Mouse (Mus musculus) Muller cell, postnatal 12 days (primary cell): ENCODE results near the gene Tfcp2.
A peak's percentile ranks its signal among the peaks of the same experiment; 100 is the strongest.

Experiments
- DNase-seq: peaks from one replicate; pipeline ENCODE4 v3.0.0-alpha.2; 2015; ENCODE audit errors: inconsistent ontology term

Tfcp2 gene

DNA sequence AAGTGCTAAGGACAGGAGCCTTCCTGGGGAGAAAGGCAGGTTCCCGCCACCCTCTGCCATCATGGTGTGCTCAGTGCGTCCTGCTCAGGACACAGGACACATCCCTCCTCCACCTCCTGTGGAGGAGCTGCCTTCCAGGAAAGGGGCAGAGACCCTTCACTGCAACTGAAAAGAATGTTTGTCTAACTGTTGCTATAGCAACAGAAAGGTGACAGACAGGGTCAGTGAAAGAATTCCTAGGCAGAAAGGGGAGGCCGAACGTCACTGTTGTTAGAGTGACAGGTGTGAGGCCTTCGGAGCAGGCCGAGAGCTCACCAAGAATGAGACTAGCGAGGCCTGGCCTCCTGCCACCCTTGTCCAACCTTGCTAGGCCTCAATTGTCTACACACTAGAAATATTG lies 65.4 kb downstream of the Tfcp2 start:
- no peak for DNase-seq

DNA sequence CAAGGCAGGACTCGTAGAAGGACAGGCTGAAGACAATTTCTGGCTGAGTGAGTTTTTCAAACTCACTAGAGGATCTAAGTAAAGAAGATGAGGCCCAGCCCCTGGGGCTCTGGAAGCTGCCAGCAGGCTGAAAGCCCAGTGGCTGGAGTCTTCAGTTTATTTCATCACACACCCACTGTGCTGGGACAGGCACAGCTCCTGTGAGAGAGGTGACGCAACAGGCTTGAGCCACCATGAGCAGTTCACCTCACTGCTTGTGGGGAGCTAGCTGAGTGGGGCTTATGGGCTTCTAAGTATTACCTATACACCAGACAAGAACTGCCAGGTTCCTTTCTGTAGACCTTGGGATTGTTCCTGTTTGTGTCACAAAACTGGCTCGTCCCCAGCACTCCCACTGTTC lies 66.2 kb downstream of the Tfcp2 start:
- no peak for DNase-seq

DNA sequence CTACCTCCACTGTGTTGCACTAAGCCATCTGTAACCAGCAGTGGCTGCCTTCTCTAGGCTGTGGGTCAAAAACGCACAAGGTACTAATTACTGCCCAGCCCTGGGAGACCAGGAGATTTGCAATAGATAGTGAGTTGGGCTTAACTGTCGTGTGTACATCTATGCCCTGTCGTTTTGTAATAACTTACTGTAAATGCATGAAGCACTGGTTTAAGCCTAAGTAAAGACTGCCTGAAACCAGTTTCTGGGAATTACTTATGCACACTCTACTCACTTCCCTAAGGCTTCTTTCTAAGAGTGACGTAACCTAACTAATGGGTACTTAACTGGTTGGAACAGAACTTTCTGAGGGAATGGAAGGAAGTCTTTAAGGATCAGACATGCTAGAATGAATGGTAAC lies 72.9 kb downstream of the Tfcp2 start:
- no peak for DNase-seq

DNA sequence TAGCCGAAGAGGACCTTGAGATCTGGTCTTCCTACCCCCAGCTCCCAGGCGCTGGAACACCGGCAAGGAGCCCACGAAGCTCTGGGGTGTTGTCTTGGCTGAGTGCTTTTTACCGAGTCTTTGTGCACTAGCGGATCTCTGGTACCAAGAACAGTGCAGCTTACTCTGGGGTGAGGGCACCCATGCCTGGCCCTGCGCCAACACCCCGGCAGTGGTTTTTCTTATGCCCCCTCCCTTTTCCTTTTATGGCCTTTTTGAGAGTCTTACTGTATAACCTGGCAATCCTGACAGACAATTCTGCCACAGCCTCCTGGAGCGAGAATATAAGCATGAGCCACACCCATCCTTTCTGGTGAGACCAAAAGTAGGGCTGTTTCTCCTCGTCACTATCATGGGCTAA lies 73.5 kb downstream of the Tfcp2 start:
- DNase-seq = no peak

DNA sequence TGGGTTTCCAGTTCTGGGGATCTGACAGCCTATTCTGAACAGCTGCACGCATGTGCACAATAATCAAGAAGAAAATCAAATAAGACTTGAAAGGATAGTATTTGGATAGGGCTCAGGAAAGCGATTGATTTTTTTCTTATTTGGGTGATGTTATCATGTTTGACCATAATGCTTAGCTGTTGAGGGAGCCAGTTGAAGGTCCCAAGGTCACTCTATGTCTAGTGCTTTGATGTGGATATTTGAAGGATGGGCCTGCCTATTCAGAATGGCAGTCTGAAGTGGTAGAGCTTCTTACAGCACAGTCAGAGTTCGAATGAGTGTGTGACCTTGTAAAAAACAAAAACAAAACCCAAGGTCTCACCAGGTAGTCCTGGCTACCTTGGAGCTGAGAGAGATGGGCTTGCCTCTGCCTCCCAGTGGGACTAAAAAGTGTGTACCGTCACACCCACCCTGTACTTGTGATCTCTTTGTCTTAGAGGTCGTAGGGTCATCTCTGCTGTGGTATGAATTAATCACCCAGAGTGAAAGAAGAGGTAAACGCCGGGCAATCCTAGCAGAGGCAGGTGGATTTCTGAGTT lies 77.8 kb downstream of the Tfcp2 start:
- no peak for DNase-seq

DNA sequence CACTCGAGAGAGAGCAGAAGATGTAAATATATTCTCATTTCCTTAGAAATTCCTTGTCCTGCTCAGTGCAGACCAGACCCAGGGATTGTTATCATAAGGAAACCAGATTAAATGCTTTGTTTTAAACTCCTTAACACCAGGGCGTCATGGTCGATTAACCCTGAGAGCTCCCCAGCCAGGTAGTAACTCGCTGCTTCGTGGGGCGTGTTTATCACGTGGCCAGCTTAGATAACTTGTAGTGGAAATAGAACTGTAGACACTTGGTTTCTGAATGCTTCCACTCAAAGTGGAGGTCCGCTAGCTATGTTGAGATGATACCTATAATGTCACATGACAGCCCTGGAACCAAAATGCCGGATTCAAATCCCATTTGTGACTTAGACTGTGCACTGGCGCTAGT lies 81.8 kb downstream of the Tfcp2 start:
- no peak for DNase-seq

DNA sequence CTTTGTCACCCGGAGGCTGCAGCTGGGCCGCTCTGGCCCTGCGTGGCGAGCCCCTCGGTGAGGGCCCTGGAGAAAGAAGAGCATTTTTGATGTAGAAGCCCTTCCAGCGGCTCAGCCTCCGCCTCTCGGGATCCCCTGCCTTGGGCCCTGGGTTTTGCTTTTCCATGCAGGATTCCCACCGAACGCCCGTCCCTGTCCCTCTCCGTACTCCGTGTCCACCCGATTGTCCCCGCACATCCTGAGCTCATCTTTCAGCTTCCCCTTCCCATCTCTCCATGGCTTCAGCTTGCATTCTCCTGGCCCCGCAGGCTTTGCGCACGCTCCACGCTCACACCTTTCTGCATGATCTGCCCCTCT lies 82.6 kb downstream of the Tfcp2 start:
- no peak for DNase-seq

DNA sequence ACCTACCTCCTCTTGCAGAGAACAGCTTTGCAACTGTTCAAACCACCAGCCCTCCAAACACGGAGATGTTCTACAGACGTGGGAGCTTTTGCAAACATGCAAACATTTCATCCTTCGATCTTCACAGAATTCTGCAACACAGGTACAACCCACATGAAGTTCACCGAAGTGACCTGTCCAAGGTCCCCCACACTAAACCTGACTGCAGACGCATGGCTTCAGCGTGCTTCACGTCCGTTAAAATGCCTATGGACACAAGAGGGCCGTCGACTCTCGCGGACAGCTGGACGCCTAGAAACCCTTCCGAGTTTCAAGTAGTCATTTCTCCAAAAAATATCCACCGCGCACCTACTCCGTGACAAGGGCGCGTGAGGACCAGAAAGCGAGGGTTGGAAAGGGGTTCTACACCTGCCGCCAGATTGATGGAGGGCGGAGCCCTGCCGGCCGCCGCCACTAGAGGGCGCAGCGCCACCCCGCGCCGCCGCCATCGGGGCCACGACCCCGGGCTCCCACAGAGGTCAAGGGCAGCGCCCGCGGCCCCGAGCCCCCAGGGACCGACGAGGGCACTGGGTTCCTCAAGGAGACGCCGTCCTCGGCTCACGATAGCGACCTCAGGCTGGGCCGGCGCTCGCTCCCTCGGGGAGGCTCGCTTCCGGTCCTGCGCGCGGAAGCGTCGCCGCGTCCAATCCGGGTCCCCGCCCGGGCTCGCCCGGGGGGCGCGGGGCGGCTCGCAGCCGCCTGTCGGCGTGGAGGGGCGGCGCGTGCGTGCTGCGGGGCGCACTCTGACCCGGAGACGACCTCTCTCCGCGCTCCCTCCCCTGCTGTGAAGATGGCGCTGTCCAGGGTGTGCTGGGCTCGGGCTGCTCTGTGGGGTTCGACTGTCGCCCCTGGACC lies 83.3 kb downstream of the Tfcp2 start, which contains the start of gene Letmd1:
Gene Letmd1, plus strand, starts transcription at position 729 of the 894 bp plus-strand sequence.
- DNase-seq = peak; percentile 92

DNA sequence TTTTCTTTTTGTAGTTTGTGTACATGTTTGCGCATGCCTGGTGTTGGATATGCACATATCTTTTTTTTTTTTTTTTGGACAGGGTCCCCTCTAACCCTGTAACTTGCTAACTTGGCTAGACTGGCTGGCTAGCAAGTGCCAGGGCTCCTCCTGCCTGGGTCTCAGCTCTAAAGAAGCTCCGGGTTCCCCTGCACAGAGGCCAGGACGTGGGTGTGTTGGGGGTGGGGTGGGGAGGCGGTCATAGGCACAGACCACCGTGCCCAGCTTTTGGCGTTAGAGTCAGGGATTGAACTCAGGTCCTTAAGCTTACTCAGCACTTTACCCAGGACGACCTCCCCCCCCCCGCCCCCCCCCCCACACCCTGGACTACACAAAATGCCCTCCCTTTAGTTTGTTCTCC lies 84.1 kb downstream of the Tfcp2 start:
- no peak for DNase-seq

DNA sequence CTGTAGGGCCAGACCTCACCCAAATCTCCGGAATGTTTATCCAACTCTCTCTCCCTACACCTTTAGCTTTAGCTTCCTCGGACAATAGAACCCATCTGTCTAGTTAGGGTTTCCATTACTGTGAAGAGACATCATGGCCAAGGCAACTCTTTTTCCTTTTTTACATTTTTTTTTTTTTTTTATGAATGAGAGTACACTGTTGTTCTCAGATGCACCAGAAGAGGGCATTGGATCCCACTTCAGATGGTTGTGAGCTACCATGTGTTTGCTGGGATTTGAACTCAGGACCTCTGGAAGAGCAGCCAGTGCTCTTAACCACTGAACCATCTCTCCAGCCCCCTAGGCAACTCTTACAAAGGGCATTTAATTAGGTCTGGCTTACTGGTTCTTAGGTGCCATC lies 86.4 kb downstream of the Tfcp2 start:
- no peak for DNase-seq

DNA sequence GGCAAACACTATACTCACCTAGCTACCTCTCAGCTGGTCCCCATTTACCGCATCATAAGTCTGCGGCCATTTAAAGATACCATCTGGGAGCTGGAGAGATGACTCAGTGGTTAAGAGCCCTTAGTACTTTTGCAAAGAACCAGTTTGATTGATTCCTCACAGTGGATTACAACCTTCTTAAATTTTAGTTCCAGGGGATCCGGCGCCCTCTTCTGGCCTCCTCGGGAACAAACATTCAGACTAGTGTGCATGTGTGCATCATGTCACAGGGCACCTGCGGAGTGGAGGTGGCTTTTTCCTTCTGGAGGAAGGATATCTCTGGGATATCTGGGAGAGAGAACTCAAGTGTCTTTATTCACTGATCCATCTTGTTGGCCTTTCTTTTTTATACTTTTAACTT lies 88.1 kb downstream of the Tfcp2 start:
- DNase-seq = peak; percentile 57

DNA sequence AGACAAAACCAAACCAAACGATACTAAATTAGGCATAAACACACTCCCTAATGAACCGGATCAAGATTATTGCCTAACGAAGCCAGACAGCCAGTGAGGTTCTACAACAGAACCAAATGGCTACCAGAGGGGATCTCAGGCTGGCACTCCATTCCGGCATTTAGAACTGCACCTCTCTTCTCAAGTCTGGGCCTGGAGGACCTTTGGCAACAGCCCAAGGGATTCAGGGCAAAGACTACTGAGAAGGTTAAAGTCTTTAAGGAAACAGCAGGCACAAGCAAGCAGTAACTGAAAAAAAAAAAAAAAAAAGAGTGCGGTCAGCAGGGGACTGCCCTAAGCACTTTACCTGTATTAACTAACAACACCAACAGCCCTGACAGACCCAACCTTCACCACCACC lies 89.7 kb downstream of the Tfcp2 start:
- DNase-seq = no peak

DNA sequence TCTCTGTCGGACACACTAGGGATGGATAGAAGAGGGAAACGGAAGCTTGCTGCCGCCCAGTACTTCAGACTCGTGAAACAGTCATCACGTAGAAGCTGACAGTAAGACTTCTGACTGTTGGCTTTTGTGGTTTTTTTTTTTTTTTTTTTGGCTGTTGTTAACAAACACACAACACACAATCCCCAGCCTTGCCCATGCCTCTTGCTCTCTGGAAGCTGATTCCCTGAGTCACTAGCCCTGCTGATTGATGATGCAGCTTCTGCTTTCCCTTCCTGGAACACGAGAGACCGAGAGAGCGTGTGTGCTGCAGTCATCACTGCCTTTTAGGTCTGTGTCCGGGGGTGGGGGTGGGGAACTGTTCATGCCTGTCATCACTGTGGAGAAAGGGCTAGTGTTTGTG lies 90.2 kb downstream of the Tfcp2 start:
- DNase-seq = peak; percentile 89

DNA sequence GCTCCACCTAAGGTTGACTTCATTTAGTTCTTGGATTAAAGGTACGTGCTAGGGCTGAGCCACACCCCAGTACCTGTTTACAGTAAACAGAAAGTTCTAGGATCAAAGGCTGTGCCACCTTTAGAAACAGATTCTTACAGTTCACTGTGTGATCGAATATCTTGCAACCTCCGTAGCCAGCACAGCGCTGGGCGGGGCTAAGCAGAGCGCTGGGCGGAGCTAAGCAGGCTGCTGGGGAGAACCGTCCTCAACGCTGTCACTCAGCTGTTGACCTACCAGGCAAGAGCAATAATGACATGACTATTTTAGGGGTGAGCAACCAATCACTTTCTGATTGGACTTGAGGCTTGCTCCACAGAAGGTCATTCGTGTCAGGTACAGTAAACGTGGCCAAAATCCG lies 90.9 kb downstream of the Tfcp2 start:
- no peak for DNase-seq

DNA sequence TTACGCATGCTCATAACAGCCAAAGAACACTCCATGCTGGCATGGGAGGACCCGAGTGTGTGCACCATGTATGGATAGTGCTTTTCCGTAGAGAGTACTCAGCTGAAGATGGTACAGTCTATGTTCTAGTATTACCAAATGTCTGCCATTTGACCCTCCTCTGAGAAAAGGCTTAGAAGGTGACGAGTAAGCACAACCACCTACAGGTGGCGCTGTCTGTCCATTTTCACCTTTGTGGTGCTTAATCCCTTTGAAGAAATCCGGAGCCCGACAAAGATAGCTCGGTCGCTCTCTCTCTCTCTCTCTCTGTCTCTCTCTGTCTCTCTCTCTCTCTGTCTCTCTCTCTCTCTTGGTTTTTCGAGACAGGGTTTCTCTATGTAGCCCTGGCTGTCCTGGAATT lies 93.8 kb downstream of the Tfcp2 start:
- DNase-seq = peak; percentile 46

DNA sequence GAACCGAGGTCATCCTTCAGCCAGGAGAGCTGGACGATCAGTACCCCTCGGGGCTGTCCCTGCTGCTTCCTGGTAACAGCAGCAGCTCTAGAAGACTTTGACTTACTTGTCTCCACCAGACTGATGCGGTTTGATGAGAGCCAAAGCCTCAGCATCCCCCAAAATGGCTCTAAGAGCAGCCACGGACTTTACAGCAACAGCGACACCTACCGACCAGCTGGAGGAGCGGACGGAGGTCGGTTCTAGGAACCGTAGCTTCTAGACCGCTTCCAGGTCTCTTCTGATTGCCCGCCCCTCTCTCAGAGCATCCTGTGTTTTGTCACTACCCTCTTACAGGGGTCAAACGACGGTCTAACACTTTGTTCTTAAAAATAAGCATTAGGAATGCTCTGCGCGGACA lies 94.5 kb downstream of the Tfcp2 start:
- peak; percentile 63 for DNase-seq

DNA sequence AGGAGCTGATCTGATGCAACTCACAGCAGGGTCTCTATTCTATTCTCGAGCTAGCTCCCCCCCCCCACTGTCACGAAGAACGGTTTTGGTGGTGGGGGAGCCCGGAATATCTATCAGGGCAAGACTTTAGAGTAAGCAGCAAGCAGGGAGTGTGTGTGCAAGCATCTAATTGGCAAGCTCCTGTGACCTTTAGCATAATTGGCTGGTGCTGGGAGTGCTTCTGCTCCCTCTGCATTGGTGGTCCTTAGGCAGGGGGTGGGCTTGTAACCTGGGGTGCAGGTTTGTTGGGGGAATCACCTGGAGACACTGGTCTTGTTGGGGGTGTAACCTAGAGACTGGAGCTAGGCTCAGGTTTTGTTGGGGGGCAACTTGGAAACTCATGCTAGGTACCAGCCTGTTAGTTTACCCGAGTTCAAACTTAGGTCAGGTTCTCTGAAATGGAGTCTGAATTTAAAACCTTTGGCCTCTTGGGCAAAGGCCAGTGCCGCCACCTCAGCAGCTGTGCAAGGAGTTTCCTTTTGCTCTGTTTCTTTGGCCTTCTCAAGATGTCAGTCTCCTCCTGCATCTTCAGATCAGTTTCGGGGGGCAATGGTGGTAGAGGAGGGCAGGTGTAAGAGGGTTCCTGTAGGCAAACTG lies 95.3 kb downstream of the Tfcp2 start:
- no peak for DNase-seq

DNA sequence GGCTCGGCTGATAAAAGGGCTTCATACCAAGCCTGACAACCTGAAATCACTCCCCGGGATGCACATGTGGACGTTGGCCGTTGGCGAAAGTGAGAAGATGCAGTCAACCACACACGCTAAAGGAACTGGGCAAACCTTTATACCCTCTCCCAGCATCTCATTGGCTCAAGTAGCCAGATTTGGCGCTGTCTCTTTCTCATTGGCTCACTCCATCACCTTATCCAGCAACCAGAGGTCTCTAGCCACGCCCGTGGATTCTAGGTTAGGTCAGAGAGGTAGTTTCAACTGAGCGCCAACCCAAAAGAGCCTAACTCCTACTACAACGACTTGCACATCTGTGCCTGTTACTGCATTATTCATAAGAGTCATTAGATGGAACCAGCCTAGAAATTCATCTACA lies 99.3 kb downstream of the Tfcp2 start:
- DNase-seq = no peak

DNA sequence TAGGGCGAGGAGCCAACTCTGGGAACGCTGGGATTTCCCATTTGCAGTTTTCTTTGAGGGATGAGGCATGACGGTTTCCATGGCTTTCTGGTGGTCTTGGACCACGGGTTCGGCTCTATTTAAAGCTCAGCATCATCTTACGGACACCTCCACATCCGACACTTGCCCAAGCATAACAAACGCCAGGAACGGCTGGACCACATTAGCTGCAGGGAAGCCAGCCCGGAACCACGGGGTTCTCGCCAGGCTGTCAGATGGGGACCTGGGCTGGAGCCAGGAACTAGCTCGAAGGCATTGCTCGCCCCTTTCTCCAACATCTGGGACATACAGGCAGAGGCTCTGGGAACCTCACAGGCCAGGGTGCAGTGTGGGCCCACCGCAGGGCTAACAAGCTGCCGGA lies 100.6 kb downstream of the Tfcp2 start:
- peak; percentile 26 for DNase-seq

DNA sequence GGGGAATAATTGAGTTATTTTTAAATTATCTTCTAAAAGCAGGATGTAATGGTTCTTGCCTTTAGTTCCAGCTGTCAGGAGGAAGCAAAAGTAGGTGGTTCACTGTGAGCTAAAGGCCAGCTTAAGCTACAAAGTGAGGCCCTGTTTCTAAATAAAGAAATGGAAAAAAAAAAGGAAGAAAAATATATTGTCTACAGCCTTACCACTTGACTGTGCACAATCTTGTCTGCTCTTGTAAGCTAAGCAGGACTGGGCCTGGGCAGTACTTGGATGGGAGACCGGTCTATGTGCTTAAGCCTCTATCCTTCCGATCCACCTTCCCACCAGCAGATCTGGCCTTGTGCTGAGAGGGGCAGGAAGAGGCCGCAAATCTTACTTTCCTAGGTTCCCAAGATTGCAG lies 102.3 kb downstream of the Tfcp2 start:
- DNase-seq = no peak

DNA sequence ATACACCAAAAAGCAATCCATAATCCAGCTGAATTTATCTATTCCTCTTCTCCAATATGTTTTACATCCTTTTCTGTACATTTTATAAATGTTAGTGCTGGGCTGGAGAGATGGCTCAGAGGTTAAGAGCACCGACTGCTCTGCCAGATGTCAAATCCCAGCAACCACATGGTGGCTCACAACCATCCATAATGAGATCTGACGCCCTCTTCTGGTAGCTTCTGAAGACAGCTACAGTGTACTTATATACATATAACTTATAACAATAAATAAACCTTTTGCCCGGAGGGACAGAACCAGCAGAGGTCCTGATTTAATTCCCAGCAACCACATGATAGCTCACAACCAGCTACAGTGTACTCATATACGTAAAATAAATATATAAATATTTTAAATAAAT lies 103.2 kb downstream of the Tfcp2 start:
- no peak for DNase-seq
